Mouse (Mus musculus) kidney, postnatal 0 days (tissue): Measurements from ENCODE around the gene Tspan3. TPM values are rescaled to one million over a fixed set of nuclear protein-coding genes. Genes with fewer than 3 reads are reported as not detected.
A peak's percentile ranks its signal among the peaks of the same experiment; 100 is the strongest.

Experiments
- ATAC-seq: fragments of 200-750 bp; cut with Nextera tagmentation; replicated peaks from 2 replicates; pipeline ENCODE4 v1.8.0; 2017; ENCODE audit warnings: low read depth, moderate number of reproducible peaks, moderate TSS enrichment, moderate library complexity; ENCODE audit not compliant: low FRiP score
- DNase-seq: peaks from one replicate; pipeline ENCODE4 v3.0.0-alpha.2; 2016; ENCODE audit warnings: low spot score
- H3K27ac ChIP-seq: fragments of 300-500 bp; sonication (generic); 2 replicates; pipeline ENCODE4 v1.5.1; 2014; ENCODE audit warnings: mild to moderate bottlenecking
- H3K27me3 ChIP-seq: fragments of 300-500 bp; sonication (generic); 2 replicates; pipeline ENCODE4 v1.6.1; 2014; ENCODE audit warnings: low read length, mixed read lengths; ENCODE audit not compliant: insufficient read depth
- H3K36me3 ChIP-seq: fragments of 300-500 bp; sonication (generic); 2 replicates; pipeline ENCODE4 v1.6.1; 2014; ENCODE audit warnings: low read length, mixed read lengths; ENCODE audit not compliant: insufficient read depth
- H3K4me1 ChIP-seq: fragments of 300-500 bp; sonication (generic); replicated peaks from 2 replicates; pipeline ENCODE4 v1.6.1; 2014; ENCODE audit warnings: antibody characterized with exemption, low read length, mixed read lengths; ENCODE audit not compliant: insufficient read depth
- H3K4me2 ChIP-seq: fragments of 300-500 bp; sonication (generic); 2 replicates; pipeline ENCODE4 v1.6.1; 2014; ENCODE audit warnings: mild to moderate bottlenecking, low read length, moderate library complexity, mixed read lengths
- H3K4me3 ChIP-seq: fragments of 300-500 bp; sonication (generic); replicated peaks from 2 replicates; pipeline ENCODE4 v1.5.1; 2014; ENCODE audit warnings: low read depth, low read length
- H3K9ac ChIP-seq: fragments of 300-500 bp; sonication (generic); 2 replicates; pipeline ENCODE4 v1.6.1; 2014; ENCODE audit warnings: low read depth, low read length
- H3K9me3 ChIP-seq: fragments of 300-500 bp; sonication (generic); replicated peaks from 2 replicates; pipeline ENCODE4 v1.6.1; 2016; ENCODE audit warnings: low read length, inconsistent platforms, mixed read lengths
- CTCF ChIP-seq: IDR thresholded peaks from 2 replicates; pipeline ENCODE4 v1.5.1; 2016; ENCODE audit warnings: antibody characterized with exemption, low read depth, mild to moderate bottlenecking, moderate library complexity
- WGBS: fragments of 180-500 bp; shearing (Covaris S2); extraction: QIAGEN DNeasy Blood & Tissue Kit; methylation state at CpG from one replicate; pipeline ENCODE4 v1.1.7; 2014; 5-methylcytosine and 5-hydroxymethylcytosine counted together
- polyA plus RNA-seq: library from polyadenylated mRNA; unstranded; fragments of >200 nt; fragmentation: Nextera tagmentation; extraction: Ambion mirVana; gene quantifications from 2 replicates; pipeline ENCODE4 v1.2.1, GENCODE M21; 2015

The Tspan3 gene
- polyA plus RNA-seq, 1 experiment from 2014 or later = 452 TPM

GRCm38 (mm10) chr9:56146326-56146923 is 18.9 kb downstream of the Tspan3 start:
- TF ChIP-seq CTCF = no peak
- Histone ChIP-seq H3K36me3 (peaks cover 22% of the 10 kb centered on the region), H3K9ac (no peak overlapping the region), H3K4me2 (no peak overlapping the region), H3K4me1 (no peaks in the 10 kb centered on the region), H3K9me3 (no peaks in the 10 kb centered on the region), H3K4me3 (no peak overlapping the region), H3K27ac (no peak overlapping the region), H3K27me3 (no peaks in the 10 kb centered on the region)
- DNase-seq (no peak), ATAC-seq (no peak)
- WGBS = 90% methylated on average over 16 of the region's 16 CpGs

GRCm38 (mm10) chr9:56144366-56145003 is 20.8 kb downstream of the Tspan3 start:
- ATAC-seq (no peak), DNase-seq (no peak)
- no peak overlapping the region for H3K9ac ChIP-seq
- H3K27ac ChIP-seq = no peak overlapping the region
- no peaks in the 10 kb centered on the region for H3K27me3 ChIP-seq
- no peaks in the 10 kb centered on the region for H3K9me3 ChIP-seq
- peaks cover 22% of the 10 kb centered on the region for H3K36me3 ChIP-seq
- TF ChIP-seq CTCF = no peak
- no peak overlapping the region for H3K4me2 ChIP-seq
- no peaks in the 10 kb centered on the region for H3K4me1 ChIP-seq
- WGBS = 90% methylated on average over 7 of the region's 7 CpGs
- H3K4me3 ChIP-seq = no peak overlapping the region

- 59% methylated on average over 9 of the region's 9 CpGs for WGBS
- Histone ChIP-seq H3K9me3 (no peaks in the 10 kb centered on the region), H3K27me3 (no peaks in the 10 kb centered on the region), H3K4me1 (no peaks in the 10 kb centered on the region), H3K4me2 (no peak overlapping the region), H3K4me3 (no peak overlapping the region), H3K36me3 (peaks cover 19% of the 10 kb centered on the region), H3K9ac (no peak overlapping the region), H3K27ac (no peak overlapping the region; the same call in 1 of the 2 replicates)
- TF ChIP-seq CTCF = peak; percentile 48
- DNase-seq = peak; percentile 45
- peak; percentile 82 for ATAC-seq
Observed at GRCm38 (mm10) chr9:56141776-56142175, 23.5 kb downstream of the Tspan3 start.

GRCm38 (mm10) chr9:56135590-56136197 is 29.6 kb downstream of the Tspan3 start:
- Histone ChIP-seq H3K9ac (no peak overlapping the region), H3K36me3 (peaks cover 39% of the 10 kb centered on the region), H3K27me3 (no peaks in the 10 kb centered on the region), H3K9me3 (no peaks in the 10 kb centered on the region), H3K27ac (no peak overlapping the region), H3K4me3 (no peak overlapping the region), H3K4me2 (no peak overlapping the region), H3K4me1 (no peaks in the 10 kb centered on the region)
- no peak for ATAC-seq
- TF ChIP-seq CTCF = no peak
- WGBS = 87% methylated on average over 4 of the region's 4 CpGs
- DNase-seq = no peak

GRCm38 (mm10) chr9:56134614-56135013 is 30.7 kb downstream of the Tspan3 start:
- TF ChIP-seq CTCF = no peak
- Histone ChIP-seq H3K9me3 (no peaks in the 10 kb centered on the region), H3K4me2 (no peak overlapping the region), H3K4me3 (no peak overlapping the region), H3K4me1 (no peaks in the 10 kb centered on the region), H3K27me3 (no peaks in the 10 kb centered on the region), H3K36me3 (peaks cover 44% of the 10 kb centered on the region), H3K9ac (no peak overlapping the region), H3K27ac (no peak overlapping the region)
- ATAC-seq (no peak), DNase-seq (no peak)
- 87% methylated on average over 4 of the region's 4 CpGs for WGBS

GRCm38 (mm10) chr9:56133970-56134369 is 31.3 kb downstream of the Tspan3 start:
- no peaks in the 10 kb centered on the region for H3K9me3 ChIP-seq
- ATAC-seq = no peak
- DNase-seq = no peak
- H3K4me1 ChIP-seq = no peaks in the 10 kb centered on the region
- 76% methylated on average over 5 of the region's 5 CpGs for WGBS
- H3K27ac ChIP-seq = no peak overlapping the region
- no peak overlapping the region for H3K4me3 ChIP-seq
- peaks cover 46% of the 10 kb centered on the region for H3K36me3 ChIP-seq
- no peak overlapping the region for H3K9ac ChIP-seq
- TF ChIP-seq CTCF = no peak
- H3K4me2 ChIP-seq = no peak overlapping the region
- no peaks in the 10 kb centered on the region for H3K27me3 ChIP-seq
